Mouse (Mus musculus) intestine, postnatal 0 days (tissue): ENCODE measurements around the gene Oosp1. TPM values are rescaled to one million over a fixed set of nuclear protein-coding genes. Genes with fewer than 3 reads are reported as not detected.

Experiments
- ATAC-seq: fragments of 200-750 bp; cut with Nextera tagmentation; 2 replicates; pipeline ENCODE4 v1.8.0; 2017; ENCODE audit warnings: mild to moderate bottlenecking, moderate TSS enrichment, moderate library complexity
- H3K27ac ChIP-seq: fragments of 300-500 bp; sonication (generic); 2 replicates; pipeline ENCODE4 v1.5.1; 2014; ENCODE audit warnings: mild to moderate bottlenecking, low read depth, low read length, moderate library complexity
- H3K27me3 ChIP-seq: fragments of 300-500 bp; sonication (generic); replicated peaks from 2 replicates; pipeline ENCODE4 v1.6.1; 2014; ENCODE audit warnings: low read length, mixed read lengths; ENCODE audit not compliant: control insufficient read depth, insufficient read depth
- H3K36me3 ChIP-seq: fragments of 300-500 bp; sonication (generic); 2 replicates; pipeline ENCODE4 v1.6.1; 2014; ENCODE audit warnings: mild to moderate bottlenecking, moderate library complexity; ENCODE audit not compliant: control insufficient read depth, insufficient read depth
- H3K4me1 ChIP-seq: fragments of 300-500 bp; sonication (generic); replicated peaks from 2 replicates; pipeline ENCODE4 v1.6.1; 2014; ENCODE audit warnings: antibody characterized with exemption, low read length, mixed read lengths; ENCODE audit not compliant: control insufficient read depth, insufficient read depth
- H3K4me2 ChIP-seq: fragments of 300-500 bp; sonication (generic); replicated peaks from 2 replicates; pipeline ENCODE4 v1.6.1; 2014; ENCODE audit warnings: low read depth, mild to moderate bottlenecking, moderate library complexity
- H3K4me3 ChIP-seq: fragments of 300-500 bp; sonication (generic); 2 replicates; pipeline ENCODE4 v1.5.1; 2014; ENCODE audit warnings: low read depth, low read length
- H3K9ac ChIP-seq: fragments of 300-500 bp; sonication (generic); 2 replicates; pipeline ENCODE4 v1.6.1; 2014; ENCODE audit warnings: mild to moderate bottlenecking, low read depth, low read length
- H3K9me3 ChIP-seq: fragments of 300-500 bp; sonication (generic); 2 replicates; pipeline ENCODE4 v1.6.1; 2016; ENCODE audit warnings: mixed run types; ENCODE audit not compliant: control insufficient read depth
- CTCF ChIP-seq: sonication (generic); IDR thresholded peaks from 2 replicates; pipeline ENCODE4 v1.5.1; 2016; ENCODE audit warnings: low read depth, mild to moderate bottlenecking, control low read depth, antibody characterized with exemption, moderate library complexity
- WGBS: fragments of 180-500 bp; shearing (Covaris S2); extraction: QIAGEN DNeasy Blood & Tissue Kit; methylation state at CpG from one replicate; pipeline ENCODE4 v1.1.7; 2014; 5-methylcytosine and 5-hydroxymethylcytosine counted together
- polyA plus RNA-seq: library from polyadenylated mRNA; unstranded; fragments of >200 nt; fragmentation: Nextera tagmentation; extraction: Ambion mirVana; gene quantifications from 2 replicates; pipeline ENCODE4 v1.2.1, GENCODE M21; 2015

The Oosp1 gene
- polyA plus RNA-seq, 1 experiment from 2014 or later, result not detected

GRCm38 (mm10) chr19:11720071-11720470 is 29.1 kb upstream of the Oosp1 start:
- no peaks in the 10 kb centered on the region for H3K27me3 ChIP-seq
- no peak overlapping the region for H3K27ac ChIP-seq
- H3K4me3 ChIP-seq, result no peak overlapping the region
- no peak for TF ChIP-seq CTCF
- ATAC-seq, result no peak
- no peaks in the 10 kb centered on the region for H3K4me1 ChIP-seq
- WGBS, result 79% methylated on average over 3 of the region's 3 CpGs
- H3K9me3 ChIP-seq, result no peaks in the 10 kb centered on the region
- no peaks in the 10 kb centered on the region for H3K36me3 ChIP-seq
- H3K9ac ChIP-seq, result no peak overlapping the region
- no peak overlapping the region for H3K4me2 ChIP-seq

GRCm38 (mm10) chr19:11712451-11712850 is 21.5 kb upstream of the Oosp1 start:
- H3K9me3 ChIP-seq, result no peaks in the 10 kb centered on the region
- no peak overlapping the region for H3K27ac ChIP-seq
- H3K36me3 ChIP-seq, result no peaks in the 10 kb centered on the region
- H3K4me3 ChIP-seq, result no peak overlapping the region
- WGBS, result 83% methylated on average over 4 of the region's 4 CpGs
- no peak for ATAC-seq
- H3K9ac ChIP-seq, result no peak overlapping the region
- no peaks in the 10 kb centered on the region for H3K4me1 ChIP-seq
- H3K4me2 ChIP-seq, result no peak overlapping the region
- H3K27me3 ChIP-seq, result no peaks in the 10 kb centered on the region
- TF ChIP-seq CTCF, result no peak

GRCm38 (mm10) chr19:11698342-11698741 is 7.4 kb upstream of the Oosp1 start:
- Histone ChIP-seq H3K36me3 (no peaks in the 10 kb centered on the region), H3K27me3 (no peaks in the 10 kb centered on the region), H3K4me2 (no peak overlapping the region), H3K4me3 (no peak overlapping the region), H3K9me3 (no peaks in the 10 kb centered on the region), H3K9ac (no peak overlapping the region), H3K27ac (no peak overlapping the region), H3K4me1 (no peaks in the 10 kb centered on the region)
- no peak for TF ChIP-seq CTCF
- WGBS, result 90% methylated on average over 6 of the region's 6 CpGs
- no peak for ATAC-seq

- WGBS, result 91% methylated on average over 2 of the region's 2 CpGs
Observed at GRCm38 (mm10) chr19:11696755-11697154, 5.8 kb upstream of the Oosp1 start, which contains the start of gene Oosp3. TSS of gene Oosp3 (plus strand) at chr19:11697055.

GRCm38 (mm10) chr19:11691454-11691853 is 504 bp upstream of the Oosp1 start:
- no peak overlapping the region for H3K9ac ChIP-seq
- H3K9me3 ChIP-seq, result no peaks in the 10 kb centered on the region
- H3K27me3 ChIP-seq, result no peaks in the 10 kb centered on the region
- H3K4me3 ChIP-seq, result no peak overlapping the region
- ATAC-seq, result no peak
- H3K27ac ChIP-seq, result no peak overlapping the region
- no peaks in the 10 kb centered on the region for H3K36me3 ChIP-seq
- TF ChIP-seq CTCF, result no peak
- H3K4me2 ChIP-seq, result no peak overlapping the region
- no peaks in the 10 kb centered on the region for H3K4me1 ChIP-seq
- WGBS, result 55% methylated on average over 1 of the region's 1 CpGs

More at GRCm38 (mm10) chr19:11696755-11697154, 5.8 kb upstream of the Oosp1 start, which contains the start of gene Oosp3:
- no peak for TF ChIP-seq CTCF
- H3K9ac ChIP-seq, result no peak within 1 kb of the TSS
- no peaks in the 10 kb centered on the region for H3K27me3 ChIP-seq
- no peak within 1 kb of the TSS for H3K4me2 ChIP-seq
- no peaks in the 10 kb centered on the region for H3K4me1 ChIP-seq
- no peak within 1 kb of the TSS for H3K4me3 ChIP-seq
- H3K27ac ChIP-seq, result no peak within 1 kb of the TSS
- no peaks in the 10 kb centered on the region for H3K9me3 ChIP-seq
- ATAC-seq, result no peak
- no peaks in the 10 kb centered on the region for H3K36me3 ChIP-seq

GRCm38 (mm10) chr19:11661562-11661961 is 29.4 kb downstream of the Oosp1 start:
- Histone ChIP-seq H3K4me3 (no peak overlapping the region), H3K9me3 (no peaks in the 10 kb centered on the region), H3K27ac (no peak overlapping the region), H3K4me2 (no peak overlapping the region), H3K27me3 (no peaks in the 10 kb centered on the region), H3K4me1 (no peaks in the 10 kb centered on the region), H3K36me3 (no peaks in the 10 kb centered on the region), H3K9ac (no peak overlapping the region)
- no peak for ATAC-seq
- TF ChIP-seq CTCF, result no peak

GRCm38 (mm10) chr19:11660459-11660858 is 30.5 kb downstream of the Oosp1 start, which contains the start of gene Oosp2:
TSS of gene Oosp2 (minus strand) at chr19:11660559.
- no peak for ATAC-seq
- no peak within 1 kb of the TSS for H3K4me3 ChIP-seq
- WGBS, result 88% methylated on average over 5 of the region's 5 CpGs
- H3K27me3 ChIP-seq, result no peaks in the 10 kb centered on the region
- no peaks in the 10 kb centered on the region for H3K36me3 ChIP-seq
- no peak for TF ChIP-seq CTCF
- no peak within 1 kb of the TSS for H3K27ac ChIP-seq
- H3K9me3 ChIP-seq, result no peaks in the 10 kb centered on the region
- no peaks in the 10 kb centered on the region for H3K4me1 ChIP-seq
- no peak within 1 kb of the TSS for H3K4me2 ChIP-seq
- no peak within 1 kb of the TSS for H3K9ac ChIP-seq
